Mouse (Mus musculus): ENCODE data around the gene Sec14l1. TPM values are rescaled to one million over a fixed set of nuclear protein-coding genes. Genes with fewer than 3 reads are reported as not detected.

Gene Sec14l1
- total RNA-seq, 2 experiments from 2014 or later: 10.6 to 14.4 TPM

GRCm38 (mm10) chr11:117169801-117170565 is 55.0 kb downstream of the Sec14l1 start:
- no peak for ATAC-seq (replicated peaks; ENCODE audit: low FRiP score, low TSS enrichment, poor library complexity, severe bottlenecking)

- no peak for ATAC-seq (replicated peaks; ENCODE audit: low FRiP score, low TSS enrichment, poor library complexity, severe bottlenecking)
Observed at GRCm38 (mm10) chr11:117174098-117174892, 59.3 kb downstream of the Sec14l1 start.

- no peak for ATAC-seq (replicated peaks; ENCODE audit: low FRiP score, low TSS enrichment, poor library complexity, severe bottlenecking)
Observed at GRCm38 (mm10) chr11:117174924-117175323, 60.0 kb downstream of the Sec14l1 start.

- no peak for ATAC-seq (replicated peaks; ENCODE audit: low FRiP score, low TSS enrichment, poor library complexity, severe bottlenecking)
Observed at GRCm38 (mm10) chr11:117175472-117175871, 60.5 kb downstream of the Sec14l1 start.

- peak; percentile 63 for ATAC-seq (replicated peaks; ENCODE audit: low FRiP score, low TSS enrichment, poor library complexity, severe bottlenecking)
Observed at GRCm38 (mm10) chr11:117176304-117176703, 61.3 kb downstream of the Sec14l1 start.

GRCm38 (mm10) chr11:117176900-117177299 is 61.9 kb downstream of the Sec14l1 start:
- ATAC-seq (replicated peaks; ENCODE audit: low FRiP score, low TSS enrichment, poor library complexity, severe bottlenecking): no peak

- peak; percentile 69 for ATAC-seq (replicated peaks; ENCODE audit: low FRiP score, low TSS enrichment, poor library complexity, severe bottlenecking)
Observed at GRCm38 (mm10) chr11:117177303-117177979, 62.5 kb downstream of the Sec14l1 start.

- no peak for ATAC-seq (replicated peaks; ENCODE audit: low FRiP score, low TSS enrichment, poor library complexity, severe bottlenecking)
Observed at GRCm38 (mm10) chr11:117179902-117180301, 64.9 kb downstream of the Sec14l1 start.

- no peak for ATAC-seq (replicated peaks; ENCODE audit: low FRiP score, low TSS enrichment, poor library complexity, severe bottlenecking)
Observed at GRCm38 (mm10) chr11:117182808-117183207, 67.8 kb downstream of the Sec14l1 start.

- ATAC-seq (replicated peaks; ENCODE audit: low FRiP score, low TSS enrichment, poor library complexity, severe bottlenecking): no peak
Observed at GRCm38 (mm10) chr11:117183299-117183698, 68.3 kb downstream of the Sec14l1 start.

- no peak for ATAC-seq (replicated peaks; ENCODE audit: low FRiP score, low TSS enrichment, poor library complexity, severe bottlenecking)
Observed at GRCm38 (mm10) chr11:117183841-117184240, 68.9 kb downstream of the Sec14l1 start.

GRCm38 (mm10) chr11:117185076-117185933 is 70.3 kb downstream of the Sec14l1 start:
- ATAC-seq (replicated peaks; ENCODE audit: low FRiP score, low TSS enrichment, poor library complexity, severe bottlenecking): no peak

- no peak for ATAC-seq (replicated peaks; ENCODE audit: low FRiP score, low TSS enrichment, poor library complexity, severe bottlenecking)
Observed at GRCm38 (mm10) chr11:117191524-117191923, 76.6 kb downstream of the Sec14l1 start.

- ATAC-seq (replicated peaks; ENCODE audit: low FRiP score, low TSS enrichment, poor library complexity, severe bottlenecking): 0 out of 2 replicates have a peak, but pooled peaks have one; percentile 39
Observed at GRCm38 (mm10) chr11:117194475-117194937, 79.5 kb downstream of the Sec14l1 start.

- no peak for ATAC-seq (replicated peaks; ENCODE audit: low FRiP score, low TSS enrichment, poor library complexity, severe bottlenecking)
Observed at GRCm38 (mm10) chr11:117195616-117196015, 80.6 kb downstream of the Sec14l1 start.

GRCm38 (mm10) chr11:117196681-117197080 is 81.7 kb downstream of the Sec14l1 start:
- ATAC-seq (replicated peaks; ENCODE audit: low FRiP score, low TSS enrichment, poor library complexity, severe bottlenecking): no peak

GRCm38 (mm10) chr11:117198122-117198521 is 83.2 kb downstream of the Sec14l1 start:
- no peak for ATAC-seq (replicated peaks; ENCODE audit: low FRiP score, low TSS enrichment, poor library complexity, severe bottlenecking)

- no peak for ATAC-seq (replicated peaks; ENCODE audit: low FRiP score, low TSS enrichment, poor library complexity, severe bottlenecking)
Observed at GRCm38 (mm10) chr11:117199282-117200175, 84.6 kb downstream of the Sec14l1 start, which contains the start of gene Sept9. Gene Sept9 (plus strand): TSS chr11:117199661.
